Mouse (Mus musculus): ENCODE data around the gene Sorbs1.

Sorbs1 gene

GRCm38 (mm10) chr19:40446525-40446924 is 67.1 kb downstream of the Sorbs1 start:
- in situ Hi-C loops (cut with MboI; ENCODE audit: unreplicated experiment in 2 of 2), result no loop called here

GRCm38 (mm10) chr19:40442377-40442776 is 71.2 kb downstream of the Sorbs1 start:
- in situ Hi-C loops (cut with MboI; ENCODE audit: unreplicated experiment in 2 of 2), result no loop called here

GRCm38 (mm10) chr19:40440951-40441350 is 72.6 kb downstream of the Sorbs1 start:
- in situ Hi-C loops (cut with MboI; ENCODE audit: unreplicated experiment in 2 of 2), result no loop called here

GRCm38 (mm10) chr19:40438907-40439306 is 74.7 kb downstream of the Sorbs1 start:
- in situ Hi-C loops (cut with MboI; ENCODE audit: unreplicated experiment in 2 of 2), result no loop called here

- in situ Hi-C loops (cut with MboI; ENCODE audit: unreplicated experiment in 2 of 2), result no loop called here
These were observed 75.9 kb downstream of the Sorbs1 start for GRCm38 (mm10) chr19:40437651-40438068.

GRCm38 (mm10) chr19:40436465-40437200 is 76.9 kb downstream of the Sorbs1 start:
- in situ Hi-C loops (cut with MboI; ENCODE audit: unreplicated experiment in 2 of 2), result no loop called here

GRCm38 (mm10) chr19:40435797-40436196 is 77.8 kb downstream of the Sorbs1 start:
- in situ Hi-C loops (cut with MboI; ENCODE audit: unreplicated experiment in 2 of 2), result no loop called here

GRCm38 (mm10) chr19:40435045-40435444 is 78.5 kb downstream of the Sorbs1 start:
- in situ Hi-C loops (cut with MboI; ENCODE audit: unreplicated experiment in 2 of 2), result no loop called here

GRCm38 (mm10) chr19:40434042-40434869 is 79.3 kb downstream of the Sorbs1 start:
- in situ Hi-C loops (cut with MboI; ENCODE audit: unreplicated experiment in 2 of 2), result no loop called here

- in situ Hi-C loops (cut with MboI; ENCODE audit: unreplicated experiment in 2 of 2), result no loop called here
These were observed 80.2 kb downstream of the Sorbs1 start for GRCm38 (mm10) chr19:40433316-40433912.

GRCm38 (mm10) chr19:40431969-40432368 is 81.6 kb downstream of the Sorbs1 start:
- in situ Hi-C loops (cut with MboI; ENCODE audit: unreplicated experiment in 2 of 2), result no loop called here

- in situ Hi-C loops (cut with MboI; ENCODE audit: unreplicated experiment in 2 of 2), result no loop called here
These were observed 84.0 kb downstream of the Sorbs1 start for GRCm38 (mm10) chr19:40429572-40429971.

GRCm38 (mm10) chr19:40429169-40429568 is 84.4 kb downstream of the Sorbs1 start:
- in situ Hi-C loops (cut with MboI; ENCODE audit: unreplicated experiment in 2 of 2), result no loop called here

- in situ Hi-C loops (cut with MboI; ENCODE audit: unreplicated experiment in 2 of 2), result no loop called here
These were observed 87.2 kb downstream of the Sorbs1 start for GRCm38 (mm10) chr19:40426103-40426960.

- in situ Hi-C loops (cut with MboI; ENCODE audit: unreplicated experiment in 2 of 2), result no loop called here
These were observed 88.3 kb downstream of the Sorbs1 start for GRCm38 (mm10) chr19:40425326-40425725.

- in situ Hi-C loops (cut with MboI; ENCODE audit: unreplicated experiment in 2 of 2), result no loop called here
These were observed 92.5 kb downstream of the Sorbs1 start for GRCm38 (mm10) chr19:40421037-40421436.

- in situ Hi-C loops (cut with MboI; ENCODE audit: unreplicated experiment in 2 of 2), result no loop called here
These were observed 94.3 kb downstream of the Sorbs1 start for GRCm38 (mm10) chr19:40419315-40419714.

GRCm38 (mm10) chr19:40417155-40417821 is 96.3 kb downstream of the Sorbs1 start:
- in situ Hi-C loops (cut with MboI; ENCODE audit: unreplicated experiment in 2 of 2), result no loop called here

- in situ Hi-C loops (cut with MboI; ENCODE audit: unreplicated experiment in 2 of 2), result no loop called here
These were observed 97.9 kb downstream of the Sorbs1 start for GRCm38 (mm10) chr19:40415725-40416124.

Data from v-Abl transformed pro-B cells (cell line).